Mouse (Mus musculus): ENCODE data around the gene Arih1. TPM values are rescaled to one million over a fixed set of nuclear protein-coding genes. Genes with fewer than 3 reads are reported as not detected.

Gene Arih1
- polyA plus RNA-seq (2017; shearing (Covaris generic)), result 223 TPM

GRCm38 (mm10) chr9:59486549-59487065, at the start of gene Arih1:
Gene Arih1 (minus strand): TSS chr9:59486618.

GRCm38 (mm10) chr9:59353253-59353639, 133.2 kb downstream of the Arih1 start, which contains the start of gene Bbs4:
Gene Bbs4 (minus strand): TSS chr9:59353508.

Other genes starting within 250 kb of the Arih1 start
- 42.7 TPM for gene Adpgk, start 195.1 kb downstream of the Arih1 start, polyA plus RNA-seq (2017; shearing (Covaris generic))
- gene Bbs4, start 133.1 kb downstream of the Arih1 start, polyA plus RNA-seq (2017; shearing (Covaris generic)), result 7.6 TPM
- gene Hexa, start 52.9 kb upstream of the Arih1 start, polyA plus RNA-seq (2017; shearing (Covaris generic)), result 33.4 TPM
- not detected for gene Tmem202, start 53.2 kb upstream of the Arih1 start, polyA plus RNA-seq (2017; shearing (Covaris generic))
- gene Celf6, start 91.3 kb upstream of the Arih1 start, polyA plus RNA-seq (2017; shearing (Covaris generic)), result not detected
- gene Parp6, start 130.7 kb upstream of the Arih1 start, polyA plus RNA-seq (2017; shearing (Covaris generic)), result 41.8 TPM
- 649 TPM for gene Pkm, start 169.8 kb upstream of the Arih1 start, polyA plus RNA-seq (2017; shearing (Covaris generic))
- not detected for gene Gramd2, start 193.5 kb upstream of the Arih1 start, polyA plus RNA-seq (2017; shearing (Covaris generic))